15 mouse cellular contexts compared by ENCODE assay signal in genomic region chr2:180555219-180555618, GRCm38 (mm10). TPM values are rescaled to one million over a fixed set of nuclear protein-coding genes. Genes with fewer than 3 reads are reported as not detected.
DNase-seq lines count a peak whose midpoint lies in the region.
"Had no signal": no experiment of that assay in that cellular context is flagged by ENCODE, and none has a peak within 500 bp of the region (broad histone marks: within the 10 kb centered on the region; RNA-seq: fewer than 3 reads in every experiment).

No protein-coding gene starts in this region.

- intact Hi-C loops in left cerebral cortex, postnatal 4 days (cut with DNase I), result no loop called here

- DNase-seq in embryo, embryonic 10 days (ENCODE audit: low spot score), result peak; percentile 23
- no peak for DNase-seq in embryo, embryonic 9.5 days (ENCODE audit: extremely low spot score)
- peak; percentile 13 for DNase-seq in left cerebral cortex, postnatal 4 days
- no peak for DNase-seq in left cerebral cortex, adult 18-20 months (ENCODE audit: low spot score in 2 of 2)
- peak; percentile 62 for DNase-seq in 416B (ENCODE audit: low read depth)
- DNase-seq in brain, adult 2 months (ENCODE audit: low read depth, low spot score), result peak; percentile 47
- DNase-seq in right cerebral cortex, adult 2 months (ENCODE audit: low spot score in 2 of 2), result no peak
- no peak for DNase-seq in c-Kit-positive CD71-positive TER-119-positive erythroid progenitor cells, embryonic 14.5 days (ENCODE audit: low spot score)
- DNase-seq: cerebellum, adult 2 months; gastrocnemius, postnatal 25 days; heart, postnatal 36 days; kidney, adult 9 months; right cerebral cortex, adult 18-20 months; thymus, postnatal 4 days had no signal

RNA-seq across cellular contexts. Expression of gene Mrgbp, which starts 25.9 kb away (rescaled TPM):
- 10 to 100 TPM; 25.9 to 28.9 TPM for total RNA-seq in left cerebral cortex, postnatal 4 days (2021)
- total RNA-seq in left cerebral cortex, adult 18-20 months (2021), result 10 to 100 TPM; 19.2 to 19.4 TPM

RNA-seq across cellular contexts. Expression of gene Ogfr, which starts 33.8 kb away (rescaled TPM):
- total RNA-seq in left cerebral cortex, postnatal 4 days (2021), result 10 to 100 TPM; 76.3 to 79.2 TPM
- 10 to 100 TPM; 31.2 to 33.7 TPM for total RNA-seq in left cerebral cortex, adult 18-20 months (2021)

RNA-seq across cellular contexts. Expression of gene Col9a3, which starts 42.4 kb away (rescaled TPM):
- total RNA-seq in left cerebral cortex, postnatal 4 days (2021), result 10 to 100 TPM; 22.5 to 22.6 TPM
- 1 to 10 TPM; 3.5 to 4.4 TPM for total RNA-seq in left cerebral cortex, adult 18-20 months (2021)

RNA-seq across cellular contexts. Expression of gene Ntsr1, which starts 55.4 kb away (rescaled TPM):
- 10 to 100 TPM; 52.1 to 54.5 TPM for total RNA-seq in left cerebral cortex, postnatal 4 days (2021)
- total RNA-seq in left cerebral cortex, adult 18-20 months (2021), result 1 to 10 TPM; 6.4 to 8.2 TPM
- total RNA-seq: gastrocnemius, postnatal 25 days; heart, postnatal 36 days; neutrophil, adult 5-6 weeks had no signal

Comparison
In these comparisons a context has a peak if more than half of its experiments do, and no peak if none do; other contexts are left out.
1. DNase-seq: peak in embryo, embryonic 10 days (single experiment), left cerebral cortex, postnatal 4 days (single experiment), 416B (single experiment) and brain, adult 2 months (single experiment); none in embryo, embryonic 9.5 days (single experiment), left cerebral cortex, adult 18-20 months (0 of 2), right cerebral cortex, adult 2 months (0 of 2) and c-Kit-positive CD71-positive TER-119-positive erythroid progenitor cells, embryonic 14.5 days (single experiment).
2. RNA of gene Col9a3, which starts 42.4 kb away (total RNA-seq): 22.5 to 22.6 TPM in left cerebral cortex, postnatal 4 days; 3.5 to 4.4 TPM in left cerebral cortex, adult 18-20 months; every median in the first group is over 4 times any median in the second.